Mouse (Mus musculus): ENCODE measurements around the gene Zc3h14.

GRCm38 (mm10) chr12:98724976-98725375 is 21.8 kb upstream of the Zc3h14 start:
- TF ChIP-seq CTCF (IDR thresholded peaks at IDR 0.05; ENCODE audit: borderline replicate concordance, control insufficient read depth, extremely low read depth, insufficient read depth, low read length, poor library complexity) (no peak), POLR2A (IDR thresholded peaks at IDR 0.05; ENCODE audit: control insufficient read depth, extremely low read depth, insufficient read depth, low read length, poor library complexity) (no peak)
